Mouse (Mus musculus): ENCODE measurements at regions not wholly inside any gene's neighbourhood (a gene's known extent, or its start where the extent isn't known, plus 50 kb on each side); places are given as distances from the start of the nearest gene placed in this dataset.

DNA sequence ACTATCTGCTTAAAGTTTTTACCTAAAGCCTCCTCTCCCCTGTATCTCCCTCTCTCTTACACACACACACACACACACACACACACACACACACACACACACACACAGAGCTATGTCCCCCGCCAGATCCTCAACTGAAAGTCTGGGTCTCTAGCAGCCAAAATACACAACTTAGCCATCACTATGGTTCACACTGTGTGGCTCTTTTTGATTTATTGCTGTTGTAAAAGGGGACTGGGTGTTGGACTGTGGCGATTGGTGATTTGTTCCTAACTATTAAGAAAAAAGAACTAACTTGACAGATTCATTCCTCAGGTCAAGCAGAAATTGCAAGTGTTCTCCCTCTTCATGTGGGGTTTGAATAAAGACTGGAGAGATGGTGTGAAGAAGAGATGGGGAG lies 278.2 kb downstream of the Ccdc91 start:
- DNase-seq (ENCODE audit: low spot score in 2 of 2) = no peak

DNA sequence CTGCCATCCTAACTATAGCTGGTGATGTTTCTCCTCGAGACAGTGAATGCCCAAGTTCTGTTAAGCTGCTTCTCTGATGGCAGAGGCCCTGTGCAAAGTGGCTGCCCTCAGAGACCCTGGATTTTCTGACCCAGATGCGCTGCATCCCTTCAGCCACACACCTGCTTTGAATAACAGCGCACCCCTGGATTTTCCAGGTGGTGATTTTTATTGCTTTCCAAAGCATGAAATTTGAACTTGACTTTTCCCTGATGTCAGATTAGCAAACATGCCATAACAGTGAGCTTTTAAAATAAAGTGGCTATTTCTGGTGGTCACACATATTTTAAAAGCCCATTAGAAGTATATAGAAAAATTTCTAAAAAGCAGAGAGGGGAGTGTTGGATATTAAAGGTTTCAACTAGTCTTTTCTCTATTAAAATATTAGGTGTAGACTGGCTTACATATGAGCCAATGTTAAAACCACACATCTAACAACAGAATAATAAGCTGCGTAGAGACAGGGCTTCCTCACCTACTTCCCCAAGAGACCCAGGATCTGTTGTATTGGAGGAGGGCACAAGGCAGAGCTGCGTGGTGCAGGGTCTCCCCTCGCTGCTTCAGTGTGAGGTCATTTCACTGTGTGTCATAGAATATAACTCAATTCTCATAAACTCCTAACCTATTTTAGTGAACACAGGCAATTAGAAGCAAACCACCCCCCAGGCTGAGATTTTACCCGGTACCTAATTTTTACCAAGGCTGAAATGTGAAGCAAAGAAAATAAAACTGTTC lies 280.3 kb downstream of the Ccdc91 start:
- DNase-seq (ENCODE audit: low spot score in 2 of 2) = no peak

DNA sequence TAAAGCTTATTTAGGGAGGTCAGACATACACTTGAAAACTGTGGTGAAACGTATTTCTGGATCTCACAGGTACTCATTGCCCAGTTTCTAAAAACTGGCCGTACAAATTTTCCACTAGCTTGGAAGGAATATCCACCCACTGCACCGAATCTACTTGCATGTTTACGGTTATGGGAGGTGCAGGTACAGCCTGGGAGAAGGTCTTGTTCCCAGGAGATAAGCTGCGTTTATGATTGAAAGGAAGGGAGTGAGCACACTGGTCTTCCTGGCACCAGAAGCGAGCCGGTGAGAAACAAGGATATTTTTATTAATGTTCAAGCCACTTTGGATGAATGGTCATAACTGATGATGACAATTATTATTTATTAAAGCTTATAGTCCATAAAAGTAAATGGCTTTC lies 283.9 kb downstream of the Ccdc91 start:
- DNase-seq (ENCODE audit: low spot score in 2 of 2) = no peak

DNA sequence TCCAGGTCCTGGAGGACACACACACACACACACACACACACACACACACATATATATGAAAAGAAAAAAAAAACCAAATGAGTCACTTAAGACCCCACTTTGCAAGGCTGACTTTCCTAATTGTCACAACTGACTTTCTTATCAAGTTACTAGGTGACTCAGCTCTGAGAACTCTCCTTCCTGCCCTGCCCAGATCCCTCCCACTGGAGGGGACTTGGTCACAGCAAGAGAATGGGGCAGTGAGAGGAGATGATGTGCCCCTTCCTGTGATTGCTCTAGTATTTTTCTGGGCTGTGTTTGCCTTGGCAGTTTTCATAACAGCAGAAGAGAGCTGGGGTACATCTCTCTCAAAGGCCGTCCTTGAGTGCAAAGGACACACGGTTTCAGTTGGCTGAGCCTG lies 284.5 kb downstream of the Ccdc91 start:
- no peak for DNase-seq (ENCODE audit: low spot score in 2 of 2)

DNA sequence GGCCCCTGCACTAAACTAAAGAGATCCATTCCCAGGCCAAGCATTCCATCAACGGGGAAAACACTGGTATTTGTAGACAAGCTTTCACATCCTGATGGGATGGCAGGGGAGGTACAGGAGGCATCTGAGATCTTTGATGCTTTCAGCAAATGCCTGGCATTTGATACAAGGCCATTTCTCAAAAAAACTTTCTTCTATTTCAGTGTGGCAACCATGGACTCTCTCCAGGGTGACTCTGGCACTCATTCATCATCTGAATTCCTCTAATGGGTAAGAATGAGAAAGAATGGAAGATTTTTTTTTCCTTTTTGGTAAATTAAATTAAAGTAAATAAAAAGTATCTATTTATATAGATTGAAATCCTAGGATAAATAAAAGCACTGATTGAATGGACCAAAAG lies 281.8 kb upstream of the Far2 start:
- no peak for DNase-seq (ENCODE audit: low spot score in 2 of 2)

DNA sequence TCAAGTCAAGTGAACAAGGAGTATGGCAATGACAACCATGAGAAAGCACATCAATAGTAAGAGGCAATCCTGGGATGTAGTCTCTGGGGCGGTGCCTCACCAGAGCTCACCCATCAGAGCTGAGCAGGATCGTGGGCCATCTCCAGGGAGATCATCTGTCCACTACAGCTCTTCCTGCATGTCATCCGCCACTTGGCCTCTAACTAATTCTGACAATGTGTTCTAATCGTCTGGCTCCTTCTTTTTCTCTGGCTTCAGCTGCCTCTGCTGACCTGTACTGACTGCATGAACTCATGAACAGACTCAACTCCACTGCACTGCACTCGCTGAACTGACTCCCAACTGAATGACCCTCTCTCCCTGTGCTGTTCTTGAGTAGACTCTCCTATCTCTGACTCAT lies 277.9 kb upstream of the Far2 start:
- DNase-seq (ENCODE audit: low spot score in 2 of 2) = no peak

DNA sequence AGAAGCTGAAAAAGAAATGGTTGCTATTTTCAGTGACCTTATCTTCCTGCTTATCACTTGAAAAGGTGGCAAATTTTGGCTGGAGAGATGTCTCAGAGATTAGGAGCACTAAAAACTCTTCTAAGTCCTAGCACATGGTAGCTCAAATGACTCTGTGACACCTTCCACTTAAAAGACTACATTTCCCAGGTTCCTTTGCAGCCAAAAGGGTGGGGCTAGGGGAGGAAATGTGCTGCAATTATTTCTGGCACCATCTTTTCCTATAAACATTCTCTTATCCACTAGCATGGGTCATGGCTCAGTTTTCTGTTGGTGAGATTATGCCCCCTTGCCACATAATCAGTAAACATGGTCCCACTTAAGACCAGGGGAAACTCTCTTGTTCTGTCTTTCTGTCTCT lies 277.0 kb upstream of the Far2 start:
- no peak for DNase-seq (ENCODE audit: low spot score in 2 of 2)

DNA sequence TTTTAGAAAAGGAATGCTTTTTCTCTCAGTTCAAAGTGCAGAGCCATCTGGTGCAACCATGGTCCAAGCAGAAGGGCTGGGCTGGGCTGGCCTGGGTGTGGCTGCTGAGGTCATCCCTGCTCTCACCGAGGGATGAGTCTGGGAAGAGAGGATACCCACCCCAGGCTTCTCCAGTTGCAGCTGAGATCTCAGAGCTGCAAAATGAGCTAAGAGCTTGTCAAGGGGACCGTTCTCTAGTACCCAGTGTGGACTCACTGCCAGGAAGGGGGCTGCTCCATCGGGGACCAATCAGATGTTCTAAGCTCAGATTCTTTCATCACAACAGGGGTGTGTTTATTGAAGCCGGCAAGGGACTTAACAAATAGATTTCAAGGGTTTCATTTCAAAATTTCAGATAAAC lies 275.6 kb upstream of the Far2 start:
- DNase-seq (ENCODE audit: low spot score in 2 of 2) = peak in 1 of 2 experiments; percentile 24

DNA sequence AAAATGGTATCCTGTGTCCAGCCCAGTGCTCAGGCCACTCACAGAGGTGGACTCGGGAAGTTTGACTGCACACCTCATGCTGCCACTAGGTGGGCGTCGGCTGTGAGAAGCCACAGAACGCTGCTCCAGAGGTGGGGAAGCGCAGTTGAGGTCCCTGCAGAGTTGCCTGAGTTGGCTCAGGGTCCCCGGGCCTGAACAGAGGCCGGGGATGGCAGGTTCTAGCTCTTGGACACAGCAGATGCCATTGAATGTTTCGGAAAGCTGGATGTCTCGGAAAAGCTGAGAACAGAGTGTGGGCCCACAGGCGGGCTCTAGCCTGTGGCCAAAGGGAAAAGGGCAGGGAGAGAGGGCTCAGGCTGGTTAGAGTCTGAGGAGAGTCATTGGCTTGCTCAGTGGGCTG lies 273.2 kb upstream of the Far2 start:
- DNase-seq (ENCODE audit: low spot score in 2 of 2) = no peak

DNA sequence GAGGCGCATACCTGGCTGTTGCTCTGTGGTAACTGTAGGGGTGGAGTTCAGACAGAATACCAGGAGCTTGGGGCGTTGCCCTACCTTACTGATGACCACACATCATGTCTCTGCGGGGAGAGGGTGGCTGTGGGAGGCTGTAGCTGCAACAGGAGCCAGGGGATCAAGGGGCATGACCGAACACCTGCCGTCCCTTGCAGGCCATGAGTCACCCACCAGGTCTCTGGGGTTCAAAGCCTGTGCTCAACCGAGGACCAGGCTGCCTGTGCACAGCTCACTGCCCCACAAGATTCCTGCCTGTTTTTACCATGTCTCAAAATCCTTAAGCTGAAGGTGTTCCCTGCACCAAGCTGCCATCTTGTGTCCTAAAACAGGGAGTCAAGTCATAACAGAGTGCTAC lies 272.4 kb upstream of the Far2 start:
- no peak for DNase-seq (ENCODE audit: low spot score in 2 of 2)

DNA sequence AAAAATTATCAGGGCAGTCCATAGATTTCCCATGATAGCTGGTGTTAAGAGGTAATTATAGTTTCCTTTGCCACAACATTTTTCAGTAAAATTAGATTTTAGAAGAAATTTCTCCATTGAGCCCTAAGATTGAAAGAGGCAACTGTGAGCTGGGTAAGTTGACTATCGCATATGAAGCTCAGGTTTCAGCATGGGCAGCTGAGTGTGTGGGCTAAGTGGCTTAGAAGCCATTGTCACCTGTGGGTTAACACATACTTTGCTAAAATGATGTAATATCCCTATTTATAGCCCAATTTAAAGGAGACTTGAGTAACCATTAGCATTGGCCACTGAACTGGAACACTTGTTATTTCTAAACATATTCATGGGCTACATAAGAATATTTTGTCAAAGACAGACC lies 267.6 kb upstream of the Far2 start:
- DNase-seq (ENCODE audit: low spot score in 2 of 2) = no peak

DNA sequence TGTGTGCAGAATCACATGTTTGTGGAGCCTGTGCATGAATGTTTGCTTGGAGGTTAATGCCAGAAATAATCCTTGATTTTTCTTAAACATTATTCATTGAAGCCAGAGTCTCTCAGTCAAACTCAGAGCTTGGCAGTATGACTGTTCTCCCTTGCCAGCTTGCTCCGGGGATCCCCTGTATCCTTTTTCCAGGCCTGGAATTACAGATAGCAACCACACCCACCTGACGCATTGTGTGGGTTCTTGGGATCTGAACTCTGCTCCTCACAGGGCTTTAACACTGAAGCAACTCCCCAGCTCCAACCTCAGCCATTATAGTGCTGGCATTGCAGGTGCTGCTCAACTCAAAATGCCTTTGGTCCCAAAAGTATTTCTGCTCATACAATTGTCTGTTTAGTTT lies 262.8 kb upstream of the Far2 start:
- DNase-seq (ENCODE audit: low spot score in 2 of 2) = no peak

DNA sequence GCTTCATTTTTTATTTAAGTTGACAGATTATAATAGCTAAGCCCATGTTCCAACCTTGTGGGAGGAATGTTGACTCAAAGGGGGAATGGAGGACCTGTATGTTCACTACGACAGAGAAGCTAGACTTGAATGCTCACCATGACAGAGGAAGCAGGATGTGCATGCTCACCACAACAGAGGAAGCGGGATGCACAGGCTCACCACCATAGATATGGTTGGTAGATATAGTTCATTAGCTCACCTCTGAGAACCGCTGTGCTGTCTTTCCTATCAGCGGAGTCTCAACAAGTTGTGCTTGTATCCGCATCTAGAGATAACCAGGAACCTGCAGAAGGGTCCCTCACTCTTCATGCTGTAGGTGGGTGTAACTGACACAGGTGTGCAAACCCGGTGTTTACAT lies 262.2 kb upstream of the Far2 start:
- no peak for DNase-seq (ENCODE audit: low spot score in 2 of 2)

DNA sequence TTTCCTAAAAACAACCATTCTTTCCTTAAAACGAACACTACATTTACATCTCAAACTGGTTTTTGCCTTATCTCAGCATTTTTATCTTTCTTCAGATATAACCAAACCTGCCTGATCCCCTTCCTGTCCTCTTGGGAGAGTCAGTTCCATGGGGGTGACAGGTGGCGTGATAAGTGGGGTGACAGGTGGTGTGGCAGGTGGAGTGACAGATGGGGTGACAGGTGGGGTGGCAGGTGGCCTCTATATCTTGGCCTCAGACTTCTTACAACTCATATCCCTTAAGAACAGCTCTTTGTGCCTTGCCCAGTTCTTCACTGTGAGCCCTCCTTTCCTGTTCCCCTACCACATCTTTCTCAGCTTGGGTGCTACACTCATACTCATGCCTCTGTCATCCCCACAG lies 259.0 kb upstream of the Far2 start:
- DNase-seq (ENCODE audit: low spot score in 2 of 2) = no peak

DNA sequence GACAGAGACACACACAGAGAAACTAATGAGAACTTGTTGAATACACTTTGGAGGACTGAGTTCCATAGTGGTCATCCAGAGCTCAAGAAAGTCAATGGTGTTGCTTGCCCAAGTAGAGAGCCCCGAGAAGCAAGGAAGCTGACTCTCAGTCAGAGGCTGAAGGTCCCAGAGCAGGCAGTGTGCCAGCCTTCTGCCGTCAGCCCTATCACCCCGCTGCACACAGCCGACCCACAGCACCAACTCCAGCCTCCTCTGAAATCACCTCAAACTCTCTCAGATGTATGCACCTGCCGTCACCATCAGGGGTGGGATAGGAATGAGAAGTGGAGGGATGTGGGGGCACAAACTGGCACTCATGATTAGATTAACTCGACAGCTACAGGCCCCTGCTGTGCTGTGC lies 257.9 kb upstream of the Far2 start:
- no peak for DNase-seq (ENCODE audit: low spot score in 2 of 2)

DNA sequence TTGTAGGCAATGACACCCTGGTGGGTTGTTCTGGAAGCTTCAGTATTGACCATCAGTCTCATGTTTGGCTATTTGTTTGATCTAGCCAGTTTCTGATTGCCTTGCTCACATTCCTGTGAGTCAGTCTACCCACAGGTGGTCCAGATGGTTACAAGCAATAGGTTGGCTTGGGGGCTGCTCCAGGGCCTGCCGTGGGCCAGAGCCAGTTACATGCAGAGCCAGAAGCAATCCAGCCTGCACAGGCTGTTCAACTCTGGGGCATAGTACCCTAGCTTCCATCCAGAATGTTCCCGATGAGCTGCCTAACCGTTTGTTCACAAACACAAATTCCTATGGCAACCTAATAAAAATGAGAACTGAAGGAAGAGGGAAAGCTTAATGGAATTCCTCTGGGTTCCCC lies 253.2 kb upstream of the Far2 start:
- peak; percentile 22 to 24 for DNase-seq (ENCODE audit: low spot score in 2 of 2)

DNA sequence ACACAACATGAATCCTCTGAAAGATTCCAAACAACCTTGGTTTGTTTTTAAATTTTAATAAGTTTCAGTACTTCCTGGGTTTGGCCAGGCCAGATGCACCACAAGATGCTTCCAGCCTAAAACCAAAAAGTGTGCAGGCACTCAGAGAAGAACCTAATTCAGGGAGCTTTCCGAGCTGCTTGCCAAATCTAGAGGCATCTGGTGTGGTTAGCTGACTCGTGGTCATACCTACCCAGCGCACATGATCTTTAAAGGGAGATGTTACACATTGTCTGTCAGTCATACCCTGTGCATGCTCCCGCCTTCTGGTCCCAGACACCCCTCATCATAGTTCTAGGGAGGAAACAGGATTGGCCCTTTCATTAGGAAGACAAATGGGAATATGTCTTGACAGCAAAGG lies 252.7 kb upstream of the Far2 start:
- no peak for DNase-seq (ENCODE audit: low spot score in 2 of 2)

DNA sequence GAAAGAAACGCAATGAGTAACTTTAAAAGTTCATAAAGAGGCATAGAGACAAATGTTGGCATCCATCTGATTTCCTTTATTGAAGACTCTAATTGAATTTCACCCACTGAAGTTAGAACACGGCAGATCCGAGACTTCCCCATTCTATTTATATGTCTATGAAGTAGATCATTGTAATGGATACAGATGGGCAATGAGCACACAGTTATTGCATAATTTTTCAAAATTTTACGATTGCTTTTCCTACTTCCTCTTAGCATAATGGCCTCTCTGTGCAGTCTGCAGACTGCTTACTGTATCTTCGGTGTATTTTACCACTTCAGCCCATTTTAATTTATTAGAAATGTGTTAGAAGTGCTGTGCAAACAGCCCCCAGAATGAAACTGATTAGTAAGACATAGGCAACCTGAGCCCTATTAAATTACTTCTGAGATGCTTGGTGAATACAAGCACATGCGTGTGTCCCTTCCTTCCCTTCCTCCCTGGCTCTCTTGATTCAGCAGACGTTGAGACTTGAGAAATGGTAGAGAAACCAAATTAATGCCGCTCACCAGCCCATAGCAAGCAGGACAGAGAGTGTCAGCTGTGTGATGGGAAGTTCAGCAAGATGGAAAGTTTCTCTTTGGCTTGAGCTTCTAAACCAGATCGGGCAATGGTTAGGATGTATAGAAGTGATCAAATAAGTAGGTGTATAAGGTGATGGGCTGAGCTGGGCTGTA lies 247.9 kb upstream of the Far2 start:
- no peak for DNase-seq (ENCODE audit: low spot score in 2 of 2)

DNA sequence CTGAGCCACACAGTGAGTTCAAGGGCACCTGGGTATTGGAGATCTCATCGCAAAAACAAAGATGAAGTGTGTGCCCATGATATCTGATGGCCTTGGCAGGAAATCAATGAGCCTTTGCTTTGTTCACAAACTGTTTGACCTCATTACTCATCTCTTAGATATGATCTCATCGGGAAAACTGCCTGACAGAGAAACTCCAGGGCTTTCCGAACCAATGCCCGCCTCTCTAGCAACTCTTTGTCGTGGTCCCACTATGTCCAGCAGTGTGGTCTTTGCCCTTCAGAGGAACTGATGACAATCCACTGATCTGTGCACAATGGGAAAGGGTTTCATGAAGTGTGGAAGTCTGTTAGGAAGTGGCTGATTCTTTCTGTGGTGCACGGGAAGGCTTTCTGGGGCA lies 247.2 kb upstream of the Far2 start:
- DNase-seq (ENCODE audit: low spot score in 2 of 2) = no peak

DNA sequence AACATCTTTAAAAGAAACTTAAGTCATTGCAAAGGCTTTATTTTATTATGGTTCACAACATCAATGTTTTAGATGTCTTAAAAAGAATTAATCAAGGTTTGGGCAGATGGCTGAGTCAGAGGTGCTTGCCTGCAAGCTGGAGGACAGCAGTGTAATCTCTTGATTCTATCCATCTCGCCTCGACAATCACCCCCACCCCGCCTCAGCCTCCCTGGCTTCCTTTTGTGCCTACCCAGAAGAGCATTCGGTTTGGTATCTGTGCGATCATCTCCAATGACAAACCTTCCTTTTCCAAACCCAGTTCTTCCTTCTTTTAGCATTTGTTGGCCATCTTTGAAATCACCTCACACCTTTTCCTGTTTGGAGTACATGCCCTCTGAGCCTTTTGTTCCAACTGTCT lies 246.2 kb upstream of the Far2 start:
- DNase-seq (ENCODE audit: low spot score in 2 of 2) = no peak

DNA sequence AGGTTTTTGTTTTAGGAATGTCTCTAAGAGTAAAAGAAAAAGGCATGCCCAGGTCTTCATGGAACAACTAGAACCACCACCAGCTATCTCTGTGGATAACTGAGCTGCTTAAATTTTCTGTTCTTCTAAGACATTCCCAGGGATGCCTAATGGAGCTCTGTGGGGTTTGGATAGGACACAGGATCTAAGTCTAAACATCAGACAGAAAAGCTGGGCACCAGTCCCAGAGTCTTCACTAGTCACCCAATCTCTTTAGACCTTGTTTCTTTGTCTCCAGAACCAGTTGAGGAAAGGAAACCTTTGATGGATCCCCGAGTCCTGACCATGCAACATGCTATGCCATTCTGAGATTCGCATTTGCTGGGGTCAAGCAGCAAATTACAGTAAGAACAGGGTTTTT lies 243.2 kb upstream of the Far2 start:
- no peak for DNase-seq (ENCODE audit: low spot score in 2 of 2)

DNA sequence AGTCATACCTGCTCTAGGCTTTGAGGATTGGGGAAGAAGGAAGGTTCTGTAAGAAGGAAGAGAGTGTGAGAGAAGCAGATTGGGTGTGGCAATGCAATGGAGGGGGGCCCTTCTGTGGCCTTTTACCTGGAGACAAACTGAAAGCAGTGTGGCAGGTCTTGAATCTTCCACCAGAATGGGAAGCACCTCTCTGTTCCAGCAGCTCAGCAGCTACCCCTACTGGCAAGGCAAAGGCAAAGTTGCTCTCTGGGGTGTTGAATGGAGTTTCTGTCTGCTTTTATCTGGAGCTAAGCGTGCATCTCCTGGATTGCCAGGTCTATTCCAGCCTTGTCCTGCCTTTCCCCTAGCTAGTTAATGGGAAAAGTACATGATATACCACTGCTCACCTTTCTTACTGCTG lies 236.3 kb upstream of the Far2 start:
- peak; percentile 65 to 72 for DNase-seq (ENCODE audit: low spot score in 2 of 2)

DNA sequence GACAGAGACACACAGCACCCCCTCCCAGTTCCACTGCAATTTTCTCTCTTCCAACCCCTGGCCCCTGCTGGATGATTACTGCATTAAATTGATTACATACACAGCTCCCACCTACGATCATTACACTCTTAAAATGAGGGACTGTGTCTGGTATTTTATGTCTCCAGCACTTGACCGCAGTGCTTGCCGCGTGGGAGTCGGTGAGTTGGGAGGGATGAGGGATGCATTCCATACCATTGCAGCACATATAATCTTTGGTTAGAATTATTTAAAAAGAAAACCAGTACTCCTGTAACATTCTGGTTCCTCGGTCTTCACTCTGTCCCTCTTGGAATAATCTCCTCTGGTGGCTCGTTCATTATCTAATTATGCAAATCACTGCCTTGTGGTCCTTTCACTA lies 230.2 kb upstream of the Far2 start:
- no peak for DNase-seq (ENCODE audit: low spot score in 2 of 2)
